Mouse (Mus musculus): ENCODE data around the gene Cox5b. TPM values are rescaled to one million over a fixed set of nuclear protein-coding genes. Genes with fewer than 3 reads are reported as not detected.

The Cox5b gene
- total RNA-seq, 2 experiments from 2014 or later = 1,291 to 1,333 TPM

DNA sequence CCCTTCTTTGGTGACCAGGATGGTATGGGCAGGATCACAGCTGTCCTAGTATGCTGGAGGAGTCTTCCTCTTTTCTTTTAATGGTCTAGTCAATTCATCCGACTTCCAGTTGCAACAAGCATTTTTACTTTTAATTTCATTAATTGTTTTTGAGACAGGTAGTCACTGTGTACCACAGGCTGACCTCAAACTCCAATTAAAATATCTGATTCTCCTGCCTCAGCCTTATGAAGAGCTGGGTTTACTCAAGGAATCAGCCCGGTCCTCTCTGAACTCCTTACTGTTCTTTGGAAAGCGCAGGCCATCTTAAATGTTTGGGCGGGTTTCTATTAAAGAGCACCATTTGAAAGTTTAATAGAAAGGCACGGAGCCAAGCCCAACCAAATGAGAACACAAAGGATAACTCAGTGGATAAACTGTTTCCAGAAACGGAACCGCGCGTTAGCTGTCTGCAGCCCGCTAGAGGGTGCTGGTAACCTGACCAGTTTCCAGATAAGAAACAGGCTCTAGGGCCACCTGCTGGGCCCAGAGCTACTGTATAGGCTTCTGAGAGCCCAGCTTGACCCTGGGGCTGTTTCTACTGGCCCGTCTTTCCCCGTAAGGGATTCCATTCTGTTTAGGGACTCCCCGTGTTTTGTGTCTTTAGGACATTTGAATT, 7.3 kb upstream of the Cox5b start:
- peak; percentile 69 for DNase-seq

DNA sequence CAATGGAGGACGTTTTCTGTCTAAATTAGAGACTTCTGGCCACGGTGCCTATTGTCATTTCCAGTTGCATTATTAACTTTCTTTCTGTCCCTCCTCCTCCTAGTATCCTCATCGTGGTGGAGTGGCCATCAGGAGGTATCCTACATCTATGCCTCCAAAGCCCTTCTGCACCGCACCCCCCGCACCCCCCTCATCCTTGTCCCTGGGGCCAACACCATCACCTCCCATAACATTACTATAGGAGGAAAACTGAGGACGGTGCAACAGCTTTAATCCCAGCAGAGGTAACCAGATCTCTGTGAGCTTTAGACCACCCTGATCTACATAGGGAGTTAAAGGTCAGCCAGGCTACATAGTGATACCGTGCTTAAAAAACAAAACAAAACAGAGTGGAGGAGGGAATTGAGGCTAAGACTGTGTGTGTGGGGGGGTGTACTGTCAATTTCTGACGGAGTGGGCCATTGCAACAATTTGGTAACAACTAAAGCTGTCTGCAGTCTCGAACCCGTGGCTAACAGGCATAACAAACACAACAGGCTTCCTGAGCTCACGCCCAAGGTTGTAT, 496 bp upstream of the Cox5b start:
- no peak for DNase-seq

DNA sequence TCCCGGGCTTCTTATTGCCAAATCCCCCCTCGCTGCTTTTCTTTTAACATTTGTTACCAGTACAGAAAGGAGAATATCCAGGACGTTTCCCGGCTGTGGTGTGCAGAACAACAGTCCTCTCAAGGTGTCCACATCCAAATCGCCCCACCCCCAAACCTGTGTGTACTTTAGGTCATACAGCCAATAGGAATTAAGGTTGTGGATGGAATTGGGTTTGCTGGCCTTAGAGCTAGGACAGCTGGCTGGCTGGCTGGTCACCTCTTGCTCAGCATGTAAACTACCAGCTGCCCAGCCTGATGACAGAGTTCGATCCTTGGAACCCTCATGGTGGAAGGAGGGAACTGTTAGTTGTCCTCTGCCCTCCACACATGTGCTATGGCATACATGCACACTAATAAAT, 3.6 kb downstream of the Cox5b start:
- no peak for DNase-seq

GRCm38 (mm10) chr1:36696411-36696810, 5.2 kb downstream of the Cox5b start:
- DNase-seq = no peak

DNA sequence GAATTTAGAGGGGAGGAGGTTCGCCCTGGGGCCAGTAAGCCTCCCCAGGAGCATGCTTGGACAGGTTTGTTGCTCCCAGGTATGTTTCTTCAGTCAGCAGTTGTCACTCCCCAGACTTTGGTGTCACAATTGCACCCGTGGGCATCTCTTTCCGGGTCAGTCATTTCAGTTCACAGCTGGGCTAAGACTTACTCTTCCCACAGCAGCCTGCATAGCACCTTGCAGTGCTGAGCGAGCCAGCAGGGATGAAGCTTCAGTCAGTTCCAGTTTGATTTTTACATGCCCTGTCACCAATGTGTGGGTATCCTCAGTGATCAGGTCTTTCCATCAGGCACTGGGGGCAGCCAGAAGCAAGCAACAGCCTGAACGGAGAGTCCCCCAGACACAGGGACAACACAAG, 5.8 kb downstream of the Cox5b start:
- DNase-seq = no peak

DNA sequence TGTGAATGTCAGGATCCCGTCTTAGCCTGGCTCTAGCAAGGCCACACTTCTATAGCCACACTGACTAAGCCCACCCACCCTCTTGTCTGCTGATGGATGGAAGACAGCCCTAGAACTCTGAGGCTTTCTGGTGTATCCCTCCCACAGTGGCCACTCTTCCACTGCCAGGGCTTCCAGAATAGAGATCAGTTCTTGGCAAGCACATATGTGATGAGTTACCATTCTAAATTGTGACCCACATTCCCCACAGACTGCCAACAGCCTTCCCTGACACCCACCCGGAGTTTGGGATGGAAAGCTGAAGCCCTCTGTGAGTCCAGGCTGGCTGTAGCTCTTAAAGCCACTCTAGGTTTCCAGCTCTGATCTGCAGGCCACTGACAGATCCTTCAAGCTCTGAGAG, 15.9 kb downstream of the Cox5b start:
- no peak for DNase-seq

GRCm38 (mm10) chr1:36707797-36708196, 16.5 kb downstream of the Cox5b start:
- no peak for DNase-seq

GRCm38 (mm10) chr1:36708626-36709025, 17.4 kb downstream of the Cox5b start:
- no peak for DNase-seq

DNA sequence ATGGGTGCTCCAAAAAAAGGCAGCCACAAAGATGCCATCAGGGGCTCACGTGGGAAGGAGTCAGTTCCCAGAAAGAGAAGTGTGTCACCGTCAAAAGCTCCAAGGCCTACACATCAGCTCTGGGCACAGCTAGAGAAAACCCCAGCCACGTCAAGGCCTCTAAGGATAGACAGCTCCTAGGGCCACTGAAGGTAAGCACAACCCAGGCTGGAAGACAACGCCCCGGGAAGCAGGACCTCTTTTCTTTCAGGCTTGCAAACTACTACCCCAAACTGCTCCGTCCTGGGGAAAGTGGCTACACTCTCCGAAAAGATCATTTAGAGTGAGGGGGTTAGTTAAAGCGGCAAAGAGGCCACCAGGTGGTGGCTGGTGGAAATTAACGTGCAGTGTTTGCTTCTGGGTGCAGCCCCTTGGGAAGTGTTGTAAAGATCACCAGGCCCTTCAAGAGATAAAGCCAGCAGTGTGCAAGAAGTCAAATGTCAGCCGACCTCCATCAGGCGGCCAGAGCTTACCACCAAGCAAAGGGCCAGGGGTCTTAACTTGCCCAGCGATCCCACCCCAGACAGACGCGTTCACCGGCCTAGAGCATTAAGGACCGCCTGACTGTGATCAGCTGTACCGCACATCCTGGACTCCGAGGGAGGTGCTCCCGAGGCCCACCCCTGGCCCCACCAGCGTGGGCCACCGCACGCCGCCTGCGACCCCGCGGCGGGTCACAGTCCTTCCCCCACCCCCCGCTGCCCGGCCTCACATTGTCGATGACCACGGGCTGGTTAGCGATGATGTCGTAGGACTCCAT, 18.0 kb downstream of the Cox5b start:
- DNase-seq = no peak

- DNase-seq = peak; percentile 98
Observed at GRCm38 (mm10) chr1:36709854-36710280, 18.6 kb downstream of the Cox5b start, which contains the start of gene 4933424G06Rik. Gene 4933424G06Rik, plus strand, starts transcription at chr1:36710149.

GRCm38 (mm10) chr1:36711104-36711503, 19.9 kb downstream of the Cox5b start:
- DNase-seq = no peak

- no peak for DNase-seq
Observed at GRCm38 (mm10) chr1:36714311-36714710, 23.1 kb downstream of the Cox5b start, which contains the start of gene Actr1b. Gene Actr1b, minus strand, starts transcription at chr1:36714422.

DNA sequence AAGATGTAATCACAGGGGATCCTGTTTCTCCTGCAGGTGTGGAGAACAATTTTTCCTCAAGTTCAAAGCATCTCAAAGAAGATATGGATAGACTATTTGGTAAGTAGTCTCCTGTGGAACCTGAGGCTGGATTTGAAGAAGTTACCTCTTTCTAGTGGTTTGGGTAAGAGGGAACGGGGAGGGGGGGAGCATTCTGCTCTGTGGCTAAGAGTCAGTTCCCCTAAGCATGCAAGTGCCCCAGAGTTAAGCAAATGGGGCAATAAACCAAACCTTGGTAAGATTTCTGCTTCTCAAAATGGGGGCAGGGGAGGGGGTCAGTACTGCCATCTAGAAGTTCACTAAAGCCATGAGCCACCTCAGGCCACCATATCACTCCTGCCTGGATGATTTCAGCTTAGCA, 27.5 kb downstream of the Cox5b start:
- DNase-seq = no peak

DNA sequence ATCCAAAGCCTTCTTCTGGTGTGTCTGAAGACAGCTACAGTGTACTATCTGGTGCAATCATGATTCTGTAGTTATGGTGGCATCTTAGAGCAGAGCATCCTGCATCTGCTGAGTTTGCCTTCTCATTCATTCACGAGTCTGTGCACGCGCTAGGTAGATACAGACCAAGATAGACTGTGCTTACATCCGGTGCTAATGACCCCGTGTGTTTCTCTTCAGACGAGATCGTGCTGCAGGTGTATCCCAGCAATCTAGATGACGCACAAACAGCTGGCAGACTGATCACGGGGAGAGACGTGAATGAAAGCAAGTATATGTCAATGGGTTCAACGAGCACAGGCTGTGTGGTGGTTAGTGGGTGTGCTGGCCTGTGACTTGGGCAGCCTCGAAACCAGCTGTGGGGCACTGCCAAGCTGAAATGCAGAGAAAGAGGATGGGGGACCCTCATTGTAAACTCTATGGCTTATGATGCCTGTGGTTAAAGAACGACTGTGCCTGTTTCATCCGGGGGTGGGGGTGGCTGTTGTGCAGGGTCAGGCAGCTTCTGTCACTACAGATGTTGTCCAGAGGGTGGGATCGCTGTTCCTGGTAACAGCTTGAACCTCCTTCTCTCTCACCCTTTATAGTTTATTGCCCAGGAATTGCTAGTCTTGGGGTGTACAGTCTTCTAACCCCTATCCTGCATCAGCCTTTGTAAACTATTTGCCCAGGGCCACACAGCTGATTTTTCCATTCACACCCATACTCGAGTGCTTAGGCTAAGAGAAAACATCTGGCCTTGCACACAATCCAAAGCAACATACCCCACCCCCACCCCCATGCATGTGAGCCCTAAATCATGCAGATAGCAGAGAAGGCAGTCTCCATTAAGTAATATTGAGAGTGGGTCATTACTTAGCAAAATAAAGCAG, 32.2 kb downstream of the Cox5b start:
- DNase-seq = no peak

- DNase-seq = no peak
Observed at GRCm38 (mm10) chr1:36724057-36724431, 32.8 kb downstream of the Cox5b start.

GRCm38 (mm10) chr1:36737300-36737699, 46.1 kb downstream of the Cox5b start:
- peak; percentile 61 for DNase-seq

DNA sequence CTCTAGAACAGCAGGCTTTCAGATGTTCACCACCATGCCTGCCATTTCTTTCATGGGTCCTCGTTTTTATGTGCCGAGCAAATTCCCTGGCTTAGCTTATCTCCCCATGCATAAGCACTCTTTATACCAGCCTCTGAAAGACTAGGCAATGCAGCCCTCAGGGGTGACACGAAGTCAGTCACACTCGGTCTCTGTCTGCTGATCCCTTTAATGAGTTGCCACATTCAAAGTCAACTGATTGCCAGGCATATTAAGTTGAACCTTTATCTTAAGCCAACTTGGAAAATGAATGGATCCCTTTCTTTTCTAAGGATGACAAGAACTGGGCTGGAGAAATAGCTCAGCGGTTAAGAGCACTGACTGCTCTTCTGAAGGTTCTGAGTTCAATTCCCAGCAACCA, 48.0 kb downstream of the Cox5b start:
- no peak for DNase-seq

DNA sequence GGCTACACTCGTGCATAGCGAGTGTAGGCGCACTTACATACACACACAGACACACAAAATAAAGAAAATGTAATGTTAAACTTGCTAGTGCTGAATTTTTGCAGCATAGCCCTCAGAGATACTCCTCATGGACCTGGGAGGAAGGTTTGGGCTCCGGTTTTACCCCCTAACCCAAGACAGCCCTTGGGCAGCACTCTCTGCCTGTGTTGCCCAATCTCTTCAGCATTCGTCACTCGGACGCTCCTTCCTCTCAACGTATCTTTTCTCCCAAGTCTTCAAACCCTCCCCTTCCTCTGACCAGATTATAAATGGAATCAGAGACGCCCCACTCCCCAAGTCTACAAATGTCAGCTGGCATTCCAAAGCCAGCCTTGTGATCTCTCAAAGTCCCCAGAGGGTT, 51.8 kb downstream of the Cox5b start:
- no peak for DNase-seq
